Mouse (Mus musculus): Measurements from ENCODE around the gene Eif5a. TPM values are rescaled to one million over a fixed set of nuclear protein-coding genes. Genes with fewer than 3 reads are reported as not detected.

Gene Eif5a
- polyA plus RNA-seq, 1 experiment, result 1,243 TPM

- H3K27me3 ChIP-seq (ENCODE audit: control insufficient read depth, insufficient read depth, insufficient read length), result no peaks in the 10 kb centered on the region
- H3K4me3 ChIP-seq, result no peak overlapping the region
- TF ChIP-seq MYOD1 (IDR thresholded peaks at IDR 0.05; ENCODE audit: control insufficient read depth in 1 of 3, insufficient read length in 2 of 3, low read depth in 2 of 3), result no peak
- TF ChIP-seq USF1 (IDR thresholded peaks at IDR 0.05; ENCODE audit: low read depth), result no peak
- no peak for TF ChIP-seq POLR2AphosphoS2 (IDR thresholded peaks at IDR 0.05; ENCODE audit: insufficient read length, low read depth)
- TF ChIP-seq MAX (IDR thresholded peaks at IDR 0.05; ENCODE audit: low read depth), result no peak
- no peak for TF ChIP-seq POLR2A (IDR thresholded peaks at IDR 0.05; ENCODE audit: insufficient read length, low read depth)
- no peak for TF ChIP-seq TCF12 (IDR thresholded peaks at IDR 0.05; ENCODE audit: insufficient read depth, poor library complexity, severe bottlenecking)
- no peak for TF ChIP-seq REST (IDR thresholded peaks at IDR 0.05; ENCODE audit: insufficient read depth, insufficient read length)
- no peak for TF ChIP-seq MYOG (IDR thresholded peaks at IDR 0.05; ENCODE audit: control insufficient read depth in 1 of 3, insufficient read depth in 1 of 3, insufficient read length in 2 of 3, low read depth in 2 of 3)
- TF ChIP-seq E2F4 (IDR thresholded peaks at IDR 0.05; ENCODE audit: insufficient read depth), result no peak
- TF ChIP-seq CEBPB (IDR thresholded peaks at IDR 0.05; ENCODE audit: insufficient read depth, poor library complexity, severe bottlenecking), result no peak
- TF ChIP-seq SRF (IDR thresholded peaks at IDR 0.05; ENCODE audit: control insufficient read depth, insufficient read length, low read depth), result no peak
- TF ChIP-seq TCF3 (IDR thresholded peaks at IDR 0.05; ENCODE audit: insufficient read length, low read depth), result no peak
- no peak overlapping the region for H3ac ChIP-seq (ENCODE audit: control insufficient read depth, insufficient read length)
- H3K4me2 ChIP-seq (ENCODE audit: low read depth), result no peak overlapping the region
- H3K79me2 ChIP-seq (ENCODE audit: control insufficient read depth, insufficient read depth), result no peaks in the 10 kb centered on the region
- H3K36me3 ChIP-seq (ENCODE audit: control insufficient read depth, insufficient read depth), result no peaks in the 10 kb centered on the region
Measured at GRCm38 (mm10) chr11:69929712-69930111, 8.0 kb upstream of the Eif5a start.

DNA sequence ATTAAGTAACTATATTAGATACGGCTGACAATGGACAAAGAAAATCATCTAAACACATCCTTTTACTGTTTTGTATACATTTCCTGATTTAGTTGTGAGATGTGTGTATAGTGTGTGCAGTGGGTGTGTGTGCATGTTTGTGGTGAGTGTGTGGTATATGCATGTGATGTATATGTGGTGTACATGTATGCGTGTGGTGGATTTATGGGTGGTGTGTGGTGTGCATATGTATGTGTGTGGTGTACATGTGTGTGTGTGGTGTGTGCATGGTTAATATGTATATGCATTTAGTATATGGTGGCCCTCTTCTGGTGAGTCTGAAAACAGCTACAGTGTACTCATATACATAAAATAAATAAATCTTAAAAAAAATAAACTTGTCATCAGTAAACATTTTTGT lies 5.7 kb upstream of the Eif5a start:
- Histone ChIP-seq H3K27me3 (ENCODE audit: control insufficient read depth, insufficient read depth, insufficient read length) (no peaks in the 10 kb centered on the region), H3K4me3 (no peak overlapping the region), H3K36me3 (ENCODE audit: control insufficient read depth, insufficient read depth) (no peaks in the 10 kb centered on the region), H3ac (ENCODE audit: control insufficient read depth, insufficient read length) (no peak overlapping the region), H3K4me2 (ENCODE audit: low read depth) (no peak overlapping the region), H3K79me2 (ENCODE audit: control insufficient read depth, insufficient read depth) (no peaks in the 10 kb centered on the region)
- TF ChIP-seq USF1 (IDR thresholded peaks at IDR 0.05; ENCODE audit: low read depth) (no peak), POLR2A (IDR thresholded peaks at IDR 0.05; ENCODE audit: insufficient read length, low read depth) (no peak), E2F4 (IDR thresholded peaks at IDR 0.05; ENCODE audit: insufficient read depth) (no peak)

- H3ac ChIP-seq (ENCODE audit: control insufficient read depth, insufficient read length), result no peak overlapping the region
- H3K27me3 ChIP-seq (ENCODE audit: control insufficient read depth, insufficient read depth, insufficient read length), result no peaks in the 10 kb centered on the region
- H3K4me2 ChIP-seq (ENCODE audit: low read depth), result peak overlapping the region; percentile 86
- TF ChIP-seq E2F4 (IDR thresholded peaks at IDR 0.05; ENCODE audit: insufficient read depth), result no peak
- TF ChIP-seq TCF12 (IDR thresholded peaks at IDR 0.05; ENCODE audit: insufficient read depth, poor library complexity, severe bottlenecking), result no peak
- no peak for TF ChIP-seq POLR2A (IDR thresholded peaks at IDR 0.05; ENCODE audit: insufficient read length, low read depth)
- no peak for TF ChIP-seq MAX (IDR thresholded peaks at IDR 0.05; ENCODE audit: low read depth)
- no peak for TF ChIP-seq REST (IDR thresholded peaks at IDR 0.05; ENCODE audit: insufficient read depth, insufficient read length)
- no peak for TF ChIP-seq MYOG (IDR thresholded peaks at IDR 0.05; ENCODE audit: control insufficient read depth in 1 of 3, insufficient read depth in 1 of 3, insufficient read length in 2 of 3, low read depth in 2 of 3)
- no peak for TF ChIP-seq TCF3 (IDR thresholded peaks at IDR 0.05; ENCODE audit: insufficient read length, low read depth)
- no peak for TF ChIP-seq MYOD1 (IDR thresholded peaks at IDR 0.05; ENCODE audit: control insufficient read depth in 1 of 3, insufficient read length in 2 of 3, low read depth in 2 of 3)
- TF ChIP-seq POLR2AphosphoS2 (IDR thresholded peaks at IDR 0.05; ENCODE audit: insufficient read length, low read depth), result no peak
- H3K36me3 ChIP-seq (ENCODE audit: control insufficient read depth, insufficient read depth), result peaks cover 13% of the 10 kb centered on the region
- peaks cover 29% of the 10 kb centered on the region for H3K79me2 ChIP-seq (ENCODE audit: control insufficient read depth, insufficient read depth)
- peak overlapping the region; percentile 77 for H3K4me3 ChIP-seq
Measured at GRCm38 (mm10) chr11:69922796-69923195, 1.0 kb upstream of the Eif5a start.

GRCm38 (mm10) chr11:69922012-69922756 lies 426 bp upstream of the Eif5a start:
- Histone ChIP-seq H3K27me3 (ENCODE audit: control insufficient read depth, insufficient read depth, insufficient read length) (no peaks in the 10 kb centered on the region), H3K36me3 (ENCODE audit: control insufficient read depth, insufficient read depth) (peaks cover 19% of the 10 kb centered on the region), H3K4me3 (peak overlapping the region; percentile 77), H3ac (ENCODE audit: control insufficient read depth, insufficient read length) (no peak overlapping the region), H3K79me2 (ENCODE audit: control insufficient read depth, insufficient read depth) (peaks cover 35% of the 10 kb centered on the region), H3K4me2 (ENCODE audit: low read depth) (peak overlapping the region; percentile 86)
- TF ChIP-seq TCF12 (IDR thresholded peaks at IDR 0.05; ENCODE audit: insufficient read depth, poor library complexity, severe bottlenecking), result no peak
- TF ChIP-seq REST (IDR thresholded peaks at IDR 0.05; ENCODE audit: insufficient read depth, insufficient read length), result no peak
- no peak for TF ChIP-seq E2F4 (IDR thresholded peaks at IDR 0.05; ENCODE audit: insufficient read depth)
- TF ChIP-seq MAX (IDR thresholded peaks at IDR 0.05; ENCODE audit: low read depth), result no peak
- TF ChIP-seq POLR2AphosphoS2 (IDR thresholded peaks at IDR 0.05; ENCODE audit: insufficient read length, low read depth), result no peak
- TF ChIP-seq TCF3 (IDR thresholded peaks at IDR 0.05; ENCODE audit: insufficient read length, low read depth), result no peak

- Histone ChIP-seq H3K4me2 (ENCODE audit: low read depth) (peak overlapping the region; percentile 87), H3K36me3 (ENCODE audit: control insufficient read depth, insufficient read depth) (peaks cover 37% of the 10 kb centered on the region), H3K79me2 (ENCODE audit: control insufficient read depth, insufficient read depth) (peaks cover 48% of the 10 kb centered on the region), H3K4me3 (peak overlapping the region; percentile 77), H3K27me3 (ENCODE audit: control insufficient read depth, insufficient read depth, insufficient read length) (no peaks in the 10 kb centered on the region), H3ac (ENCODE audit: control insufficient read depth, insufficient read length) (peak overlapping the region; percentile 87)
- TF ChIP-seq MAX (IDR thresholded peaks at IDR 0.05; ENCODE audit: low read depth) (no peak), E2F4 (IDR thresholded peaks at IDR 0.05; ENCODE audit: insufficient read depth) (no peak), POLR2AphosphoS2 (IDR thresholded peaks at IDR 0.05; ENCODE audit: insufficient read length, low read depth) (peak; percentile 52)
Measured at GRCm38 (mm10) chr11:69920266-69921031, 1.3 kb downstream of the Eif5a start.

Measured in myocyte (in vitro differentiated cells).